9 mouse cellular contexts compared by ENCODE assay signal in genomic region chrX:52679045-52679444, GRCm38 (mm10).
DNase-seq lines count a peak whose midpoint lies in the region; ATAC-seq lines count a peak whose summit lies in the region.
"Had no signal": no experiment of that assay in that cellular context is flagged by ENCODE, and none has a peak within 500 bp of the region (broad histone marks: within the 10 kb centered on the region; RNA-seq: fewer than 3 reads in every experiment).

No protein-coding gene starts in this region.

- H3K36me3 ChIP-seq in liver, embryonic 12.5 days, result no peaks in the 10 kb centered on the region
- H3K36me3 ChIP-seq: lung, embryonic 15.5 days had no signal

- no peak for ATAC-seq in liver, embryonic 12.5 days

- H3K4me1 ChIP-seq in liver, embryonic 12.5 days, result no peaks in the 10 kb centered on the region
- H3K4me1 ChIP-seq: lung, embryonic 15.5 days had no signal

- H3K4me2 ChIP-seq in liver, embryonic 12.5 days, result no peak overlapping the region
- H3K4me2 ChIP-seq: lung, embryonic 15.5 days had no signal

- DNase-seq in liver, result peak; percentile 7
- DNase-seq in Muller cell, postnatal 12 days (ENCODE audit: inconsistent ontology term), result peak; percentile 23
- DNase-seq in embryo, embryonic 9.5 days (ENCODE audit: extremely low spot score), result peak; percentile 49
- peak; percentile 36 for DNase-seq in kidney, postnatal 10 days
- DNase-seq in retina, embryonic 14.5 days (ENCODE audit: low spot score), result peak; percentile 58
- no peak for DNase-seq in cerebellum, adult 8-10 months
- DNase-seq in c-Kit-positive CD71-positive TER-119-positive erythroid progenitor cells, embryonic 14.5 days (ENCODE audit: low spot score), result no peak

- no peaks in the 10 kb centered on the region for H3K9me3 ChIP-seq in liver, embryonic 12.5 days (replicated peaks)
- H3K9me3 ChIP-seq: lung, embryonic 15.5 days had no signal

- no peaks in the 10 kb centered on the region for H3K27me3 ChIP-seq in liver, embryonic 12.5 days (replicated peaks)
- H3K27me3 ChIP-seq: lung, embryonic 15.5 days had no signal

- H3K9ac ChIP-seq in liver, embryonic 12.5 days, result no peak overlapping the region
- H3K9ac ChIP-seq: lung, embryonic 15.5 days had no signal

- H3K27ac ChIP-seq in liver, embryonic 12.5 days, result no peak overlapping the region
- H3K27ac ChIP-seq: lung, embryonic 15.5 days had no signal

- no peak overlapping the region for H3K4me3 ChIP-seq in liver, embryonic 12.5 days
- H3K4me3 ChIP-seq: lung, embryonic 15.5 days had no signal

- WGBS in liver, embryonic 12.5 days (ENCODE audit: insufficient replicate concordance), result 17% methylated on average over 5 of the region's 5 CpGs

Comparison
In these comparisons a context has a peak if more than half of its experiments do, and no peak if none do; other contexts are left out.
1. DNase-seq: peak in liver (single experiment), Muller cell, postnatal 12 days (single experiment), embryo, embryonic 9.5 days (single experiment), kidney, postnatal 10 days (single experiment) and retina, embryonic 14.5 days (single experiment); none in cerebellum, adult 8-10 months (single experiment) and c-Kit-positive CD71-positive TER-119-positive erythroid progenitor cells, embryonic 14.5 days (single experiment).